Mouse (Mus musculus) heart, adult 2 months (tissue): ENCODE data around the gene Glud1. TPM values are rescaled to one million over a fixed set of nuclear protein-coding genes. Genes with fewer than 3 reads are reported as not detected.

ENCODE experiments used
- DNase-seq, 2 experiments: peaks; one replicate each; pipeline ENCODE4 v3.0.0; 2021
- H3K27ac ChIP-seq: fragments of 200-600 bp; 2 replicates; pipeline ENCODE4 v1.8.1; 2022
- H3K27me3 ChIP-seq: fragments of 200-500 bp; 2 replicates; pipeline ENCODE4 v1.6.1; 2012; ENCODE audit warnings: mild to moderate bottlenecking, low read length, inconsistent platforms, mixed read lengths; ENCODE audit not compliant: control insufficient read depth, insufficient read depth
- H3K36me3 ChIP-seq: fragments of 200-500 bp; 2 replicates; pipeline ENCODE4 v1.6.1; 2012; ENCODE audit warnings: low read length, inconsistent platforms; ENCODE audit not compliant: control insufficient read depth, insufficient read depth
- H3K4me1 ChIP-seq: fragments of 200-500 bp; 2 replicates; pipeline ENCODE4 v1.6.1; 2011; ENCODE audit warnings: low read length; ENCODE audit not compliant: control insufficient read depth, insufficient read depth
- H3K4me3 ChIP-seq: fragments of 200-600 bp; 2 replicates; pipeline ENCODE4 v1.8.1; 2022
- H3K79me2 ChIP-seq: fragments of 200-500 bp; replicated peaks from 2 replicates; pipeline ENCODE4 v1.6.1; 2012; ENCODE audit warnings: mild to moderate bottlenecking, inconsistent platforms, low read length, moderate library complexity, mixed read lengths; ENCODE audit not compliant: control insufficient read depth, insufficient read depth
- H3K9ac ChIP-seq: fragments of 200-500 bp; 2 replicates; pipeline ENCODE4 v1.6.1; 2012; ENCODE audit warnings: low read depth, mild to moderate bottlenecking, control low read depth, inconsistent platforms, low read length, mixed read lengths
- CTCF ChIP-seq: fragments of 200-600 bp; IDR thresholded peaks from 2 replicates; pipeline ENCODE4 v1.8.1; 2022; ENCODE audit warnings: antibody characterized with exemption, mild to moderate bottlenecking, moderate library complexity
- EP300 ChIP-seq: fragments of 200-500 bp; IDR thresholded peaks from 2 replicates; pipeline ENCODE4 v1.6.1; 2011; ENCODE audit warnings: low read depth, low read length, control low read depth; ENCODE audit not compliant: insufficient read depth
- POLR2A ChIP-seq: fragments of 200-500 bp; IDR thresholded peaks from 2 replicates; pipeline ENCODE4 v1.6.1; 2011; ENCODE audit warnings: mild to moderate bottlenecking, low read depth, low read length, control low read depth; ENCODE audit not compliant: insufficient read depth
- WGBS: fragments of 180-500 bp; shearing (Covaris S2); methylation state at CpG from one replicate; pipeline ENCODE4 v1.1.7; 2018; 5-methylcytosine and 5-hydroxymethylcytosine counted together
- intact Hi-C: fragments of 180-260 bp; cut with DNase I; formaldehyde crosslinking; loops from one replicate; pipeline ENCODE4 v1.15.1; 2025
- polyA plus RNA-seq: library from polyadenylated mRNA; depleted of rRNA; stranded (reverse); fragments of >200 nt; gene quantifications from 2 replicates; pipeline ENCODE4 v1.2.3, GENCODE M21; 2012
- total RNA-seq, 2 experiments: library from RNA; stranded (reverse); gene quantifications; 2 replicates each; pipeline ENCODE4 v1.2.3; 2021

The Glud1 gene
- total and polyA plus RNA-seq, 3 experiments, result 52.1 to 148 (median 127) TPM

DNA sequence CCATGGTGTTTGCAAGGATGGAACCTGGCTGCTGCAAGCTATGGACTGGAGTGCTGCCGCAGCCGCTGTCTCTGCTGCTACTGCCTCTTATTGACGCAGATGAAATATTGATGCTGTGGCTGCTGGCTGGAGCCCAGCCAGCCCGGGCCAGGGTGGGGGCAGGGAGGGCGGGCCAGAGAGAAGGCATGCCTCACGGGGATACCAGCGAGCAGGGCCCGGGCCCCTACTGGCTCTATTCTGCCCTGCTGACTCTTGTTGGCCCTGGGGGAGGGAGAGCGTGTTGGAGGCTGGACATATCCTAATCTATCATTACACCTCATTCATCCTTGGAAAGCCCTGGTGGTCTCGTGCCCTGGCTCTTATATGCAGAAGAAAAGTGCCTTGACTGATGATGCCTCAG is 64.0 kb downstream of the Glud1 start, which contains the start of gene Sncg:
TSS of gene Sncg (minus strand) at position 213 of the 400 bp plus-strand sequence.
- DNase-seq, result no peak
- peak within 1 kb of the TSS; percentile 71 for H3K9ac ChIP-seq
- H3K4me3 ChIP-seq, result peak within 1 kb of the TSS; percentile 54
- peak within 1 kb of the TSS; percentile 90 for H3K27ac ChIP-seq
- no peaks in the 10 kb centered on the region for H3K79me2 ChIP-seq
- H3K4me1 ChIP-seq, result peaks cover 8% of the 10 kb centered on the region
- H3K27me3 ChIP-seq, result no peaks in the 10 kb centered on the region
- TF ChIP-seq POLR2A (no peak), CTCF (no peak), EP300 (no peak)
- H3K36me3 ChIP-seq, result no peaks in the 10 kb centered on the region
- intact Hi-C loops, result loop anchor here (5.0 kb wide), 1 partner anchor 193 kb away; no protein-coding TSS in a partner anchor
- WGBS, result 31% methylated on average over 10 of the region's 10 CpGs

DNA sequence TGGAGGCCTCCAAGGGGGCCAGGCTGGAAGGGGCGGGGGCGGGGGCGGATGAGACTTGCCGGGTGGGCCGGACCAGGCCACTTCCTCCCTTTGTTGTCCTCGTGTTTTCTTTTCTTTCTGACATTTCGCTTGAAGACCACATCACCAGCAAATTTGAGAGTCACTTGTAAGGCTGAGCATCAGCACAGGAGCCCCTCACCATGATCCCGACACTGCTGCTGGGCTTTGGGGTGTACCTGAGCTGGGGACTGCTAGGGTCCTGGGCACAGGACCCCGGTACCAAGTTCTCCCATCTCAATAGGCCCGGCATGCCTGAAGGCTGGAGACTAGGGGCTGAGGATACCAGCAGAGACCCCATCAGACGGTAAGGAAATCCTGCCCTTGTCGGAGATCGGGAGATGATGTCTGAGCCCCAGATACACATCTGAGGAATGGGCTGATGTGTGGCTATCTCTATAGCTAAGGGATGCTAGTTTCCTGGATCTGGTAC is 64.9 kb downstream of the Glud1 start, which contains the start of gene Mmrn2:
TSS of gene Mmrn2 (plus strand) at position 51 of the 490 bp plus-strand sequence.
- Histone ChIP-seq H3K4me1 (peaks cover 8% of the 10 kb centered on the region), H3K9ac (peak within 1 kb of the TSS; percentile 71), H3K27ac (peak within 1 kb of the TSS; percentile 90), H3K36me3 (no peaks in the 10 kb centered on the region), H3K79me2 (no peaks in the 10 kb centered on the region), H3K4me3 (peak within 1 kb of the TSS; percentile 54), H3K27me3 (no peaks in the 10 kb centered on the region)
- intact Hi-C loops, result no loop called here
- DNase-seq, result no peak
- no peak for TF ChIP-seq EP300
- TF ChIP-seq CTCF, result no peak
- peak; percentile 50; the same call in 1 of the 2 replicates for TF ChIP-seq POLR2A
- 51% methylated on average over 13 of the region's 13 CpGs for WGBS

DNA sequence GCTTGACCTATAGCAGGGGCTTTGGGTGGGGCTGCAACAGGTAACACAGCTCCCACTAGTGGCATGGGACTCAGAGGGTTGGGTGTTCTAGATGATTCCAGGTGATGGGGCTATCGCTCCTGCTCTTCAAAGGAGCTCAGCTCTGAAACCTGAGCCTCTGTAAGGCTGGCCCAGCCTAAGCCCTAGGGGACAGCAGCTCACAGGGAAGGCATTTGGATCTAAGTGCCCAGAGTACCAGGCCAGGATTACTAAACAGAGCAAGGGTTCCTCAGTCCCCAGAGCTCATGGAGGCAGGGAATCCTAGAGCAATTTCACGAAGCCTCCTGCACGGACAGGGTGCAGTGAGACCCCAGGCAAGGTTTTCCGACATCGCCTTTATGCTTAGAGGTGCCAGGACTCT is 65.4 kb downstream of the Glud1 start:
- Histone ChIP-seq H3K27ac (peak overlapping the region; percentile 90), H3K9ac (peak overlapping the region; percentile 71), H3K36me3 (no peaks in the 10 kb centered on the region), H3K4me3 (peak overlapping the region; percentile 54), H3K79me2 (no peaks in the 10 kb centered on the region), H3K27me3 (no peaks in the 10 kb centered on the region), H3K4me1 (peaks cover 8% of the 10 kb centered on the region)
- intact Hi-C loops, result no loop called here
- DNase-seq, result no peak
- TF ChIP-seq CTCF (no peak), EP300 (no peak), POLR2A (no peak)
- WGBS, result 44% methylated on average over 5 of the region's 5 CpGs

DNA sequence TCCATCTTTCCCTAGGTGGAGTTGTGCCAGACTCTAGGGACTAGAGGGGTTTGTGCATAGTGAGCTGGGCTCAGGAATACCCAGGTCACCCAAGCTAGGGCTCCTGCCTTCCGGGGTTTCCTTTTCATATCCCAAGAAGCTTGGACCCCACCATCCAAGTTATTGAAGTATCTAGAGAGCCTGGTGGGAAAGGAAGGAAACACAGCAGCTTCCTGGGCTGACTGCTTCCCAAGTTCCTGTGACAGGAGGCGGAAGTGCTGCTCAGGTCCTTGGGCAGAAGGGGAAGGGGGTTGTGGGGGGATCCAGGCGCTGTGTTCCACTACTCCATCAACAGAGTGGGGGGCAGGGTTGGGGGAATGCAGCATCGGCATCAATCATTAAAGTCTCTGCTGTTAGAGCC is 66.6 kb downstream of the Glud1 start:
- Histone ChIP-seq H3K36me3 (no peaks in the 10 kb centered on the region), H3K4me1 (peaks cover 9% of the 10 kb centered on the region), H3K27ac (peak overlapping the region; percentile 90), H3K9ac (peak overlapping the region; percentile 67), H3K79me2 (no peaks in the 10 kb centered on the region), H3K27me3 (no peaks in the 10 kb centered on the region), H3K4me3 (peak overlapping the region; percentile 54)
- no peak for DNase-seq
- intact Hi-C loops, result no loop called here
- WGBS, result 47% methylated on average over 4 of the region's 4 CpGs
- TF ChIP-seq EP300 (no peak), CTCF (no peak), POLR2A (peak; percentile 37; the same call in 1 of the 2 replicates)

DNA sequence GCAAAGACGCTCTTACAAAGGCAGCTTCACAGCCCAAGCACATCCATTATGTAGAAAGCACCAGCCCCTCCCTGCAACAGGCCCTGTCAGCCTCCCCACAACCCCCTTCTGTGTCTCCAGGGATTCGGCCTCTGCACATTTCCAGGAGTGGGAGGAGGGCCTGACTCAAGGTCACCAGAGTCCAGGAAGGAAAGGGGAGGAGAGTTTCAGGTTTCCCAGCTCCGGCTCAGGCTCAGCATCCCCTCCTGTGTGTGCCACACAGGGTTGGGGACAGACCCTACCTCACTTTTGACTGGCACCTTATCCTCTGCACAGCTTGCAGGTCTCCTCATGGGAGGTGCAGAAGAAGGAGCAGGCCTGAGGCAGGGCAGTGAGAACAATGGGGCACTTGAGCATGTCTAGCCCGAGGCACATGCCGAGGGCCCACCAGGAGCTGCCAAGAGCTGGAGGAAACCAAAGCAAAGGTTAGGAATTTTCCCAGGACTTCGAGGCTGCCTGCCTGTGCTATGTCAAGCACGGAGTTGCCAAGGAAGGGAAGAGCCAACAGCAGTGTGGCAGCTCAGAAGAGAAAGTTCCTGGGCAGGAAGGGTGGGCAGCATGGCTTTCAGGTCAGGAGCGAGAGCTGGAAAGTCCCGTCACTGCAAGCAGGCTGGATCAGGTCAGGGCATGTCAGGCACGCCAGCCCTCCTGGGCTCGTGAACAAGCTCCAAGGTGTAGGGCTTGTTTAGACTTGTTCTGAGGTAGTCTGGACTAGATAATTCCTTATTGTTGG is 68.2 kb downstream of the Glud1 start:
- peak; percentile 68 to 80 for DNase-seq

More for the DNA sequence above, 68.2 kb downstream of the Glud1 start:
- Histone ChIP-seq H3K4me3 (peak overlapping the region; percentile 36), H3K36me3 (peaks cover 2% of the 10 kb centered on the region; the same call in 1 of the 2 replicates), H3K4me1 (peaks cover 9% of the 10 kb centered on the region), H3K79me2 (no peaks in the 10 kb centered on the region), H3K27ac (peak overlapping the region; percentile 90), H3K9ac (peak overlapping the region; percentile 36; the same call in 1 of the 2 replicates), H3K27me3 (no peaks in the 10 kb centered on the region)
- intact Hi-C loops, result loop anchor here (2.0 kb wide), 1 partner anchor 68 kb away; the partner anchor contains the start of genes Glud1 and Shld2
- TF ChIP-seq EP300 (peak; percentile 78), CTCF (no peak), POLR2A (peak; percentile 63)
- 26% methylated on average over 11 of the region's 11 CpGs for WGBS
